Mouse (Mus musculus): Measurements from ENCODE around the gene Gigyf2.

The Gigyf2 gene

GRCm38 (mm10) chr1:87326742-87327163 lies at the start of gene Gigyf2:
Gigyf2 (plus strand) TSS chr1:87326998.
- WGBS = under 1% methylated on average over 36 of the region's 36 CpGs

- 89% methylated on average over 5 of the region's 5 CpGs for WGBS
Measured at GRCm38 (mm10) chr1:87280281-87280680, 46.5 kb upstream of the Gigyf2 start.

GRCm38 (mm10) chr1:87281599-87282412 lies 45.0 kb upstream of the Gigyf2 start:
- 64% methylated on average over 20 of the region's 20 CpGs for WGBS

- WGBS = 73% methylated on average over 6 of the region's 6 CpGs
Measured at GRCm38 (mm10) chr1:87282413-87282788, 44.4 kb upstream of the Gigyf2 start.

GRCm38 (mm10) chr1:87283410-87283960 lies 43.3 kb upstream of the Gigyf2 start:
- WGBS = 87% methylated on average over 10 of the region's 10 CpGs

GRCm38 (mm10) chr1:87287105-87287504 lies 39.7 kb upstream of the Gigyf2 start:
- 63% methylated on average over 2 of the region's 2 CpGs for WGBS

- WGBS = 59% methylated on average over 8 of the region's 8 CpGs
Measured at GRCm38 (mm10) chr1:87291416-87291815, 35.4 kb upstream of the Gigyf2 start.

- 61% methylated on average over 15 of the region's 15 CpGs for WGBS
Measured at GRCm38 (mm10) chr1:87292420-87293190, 34.2 kb upstream of the Gigyf2 start.

GRCm38 (mm10) chr1:87294063-87294710 lies 32.6 kb upstream of the Gigyf2 start:
- WGBS = 83% methylated on average over 4 of the region's 4 CpGs

- WGBS = 76% methylated on average over 4 of the region's 4 CpGs
Measured at GRCm38 (mm10) chr1:87294951-87295350, 31.8 kb upstream of the Gigyf2 start.

GRCm38 (mm10) chr1:87297346-87297925 lies 29.4 kb upstream of the Gigyf2 start:
- 91% methylated on average over 10 of the region's 10 CpGs for WGBS

GRCm38 (mm10) chr1:87300360-87301286 lies 26.2 kb upstream of the Gigyf2 start:
- WGBS = 83% methylated on average over 14 of the region's 14 CpGs

GRCm38 (mm10) chr1:87301971-87302370 lies 24.8 kb upstream of the Gigyf2 start:
- 91% methylated on average over 2 of the region's 2 CpGs for WGBS

- 92% methylated on average over 3 of the region's 3 CpGs for WGBS
Measured at GRCm38 (mm10) chr1:87308952-87309351, 17.8 kb upstream of the Gigyf2 start.

- WGBS = 88% methylated on average over 16 of the region's 16 CpGs
Measured at GRCm38 (mm10) chr1:87309621-87310020, 17.2 kb upstream of the Gigyf2 start.

GRCm38 (mm10) chr1:87312681-87313080 lies 14.1 kb upstream of the Gigyf2 start:
- 92% methylated on average over 2 of the region's 2 CpGs for WGBS

- 88% methylated on average over 2 of the region's 2 CpGs for WGBS
Measured at GRCm38 (mm10) chr1:87313116-87313515, 13.7 kb upstream of the Gigyf2 start.

GRCm38 (mm10) chr1:87313843-87314570 lies 12.8 kb upstream of the Gigyf2 start:
- 88% methylated on average over 8 of the region's 8 CpGs for WGBS

GRCm38 (mm10) chr1:87315431-87315830 lies 11.4 kb upstream of the Gigyf2 start:
- 93% methylated on average over 2 of the region's 2 CpGs for WGBS

- 58% methylated on average over 2 of the region's 2 CpGs for WGBS
Measured at GRCm38 (mm10) chr1:87315894-87316293, 10.9 kb upstream of the Gigyf2 start.
